Mouse (Mus musculus) embryonic facial prominence, embryonic 12.5 days (tissue): ENCODE results near the gene Osbpl6. TPM values are rescaled to one million over a fixed set of nuclear protein-coding genes. Genes with fewer than 3 reads are reported as not detected.
A peak's percentile ranks its signal among the peaks of the same experiment; 100 is the strongest.

Experiments used
- ATAC-seq: fragments of 200-750 bp; cut with Nextera tagmentation; 2 replicates; pipeline ENCODE4 v1.8.0; 2017; ENCODE audit not compliant: insufficient number of reproducible peaks, insufficient read depth, low FRiP score, low TSS enrichment
- H3K27ac ChIP-seq: fragments of 300-500 bp; sonication (generic); 2 replicates; pipeline ENCODE4 v1.5.1; 2016; ENCODE audit warnings: mild to moderate bottlenecking
- H3K27me3 ChIP-seq: fragments of 300-500 bp; sonication (generic); 2 replicates; pipeline ENCODE4 v1.6.1; 2016; ENCODE audit warnings: mild to moderate bottlenecking, moderate library complexity
- H3K36me3 ChIP-seq: fragments of 300-500 bp; sonication (generic); 2 replicates; pipeline ENCODE4 v1.6.1; 2016; ENCODE audit warnings: mild to moderate bottlenecking
- H3K4me1 ChIP-seq: fragments of 300-500 bp; sonication (generic); 2 replicates; pipeline ENCODE4 v1.6.1; 2016
- H3K4me2 ChIP-seq: fragments of 300-500 bp; sonication (generic); replicated peaks from 2 replicates; pipeline ENCODE4 v1.6.1; 2016; ENCODE audit warnings: mild to moderate bottlenecking, moderate library complexity
- H3K4me3 ChIP-seq: fragments of 300-500 bp; sonication (generic); 2 replicates; pipeline ENCODE4 v1.5.1; 2016; ENCODE audit warnings: mild to moderate bottlenecking
- H3K9ac ChIP-seq: fragments of 300-500 bp; sonication (generic); 2 replicates; pipeline ENCODE4 v1.6.1; 2016; ENCODE audit warnings: mild to moderate bottlenecking, moderate library complexity
- H3K9me3 ChIP-seq: fragments of 300-500 bp; sonication (generic); 2 replicates; pipeline ENCODE4 v1.6.1; 2016; ENCODE audit warnings: mild to moderate bottlenecking, moderate library complexity
- WGBS: fragments of 180-500 bp; shearing (Covaris S2); methylation state at CpG from one replicate; pipeline ENCODE4 v1.1.7; 2016; 5-methylcytosine and 5-hydroxymethylcytosine counted together
- polyA plus RNA-seq: library from polyadenylated mRNA; unstranded; fragments of >200 nt; fragmentation: Nextera tagmentation; extraction: Ambion mirVana; gene quantifications from 2 replicates; pipeline ENCODE4 v1.2.1, GENCODE M21; 2016

Gene Osbpl6
- polyA plus RNA-seq, 1 experiment from 2014 or later: 19.6 TPM

GRCm38 (mm10) chr2:76511281-76511721 is 105.0 kb downstream of the Osbpl6 start:
- Histone ChIP-seq H3K9me3 (no peaks in the 10 kb centered on the region), H3K27me3 (no peaks in the 10 kb centered on the region), H3K36me3 (no peaks in the 10 kb centered on the region), H3K4me2 (no peak overlapping the region), H3K27ac (no peak overlapping the region), H3K4me3 (no peak overlapping the region), H3K4me1 (no peaks in the 10 kb centered on the region), H3K9ac (no peak overlapping the region)
- 87% methylated on average over 8 of the region's 8 CpGs for whole genome bisulfite sequencing
- no peak for ATAC-seq

DNA sequence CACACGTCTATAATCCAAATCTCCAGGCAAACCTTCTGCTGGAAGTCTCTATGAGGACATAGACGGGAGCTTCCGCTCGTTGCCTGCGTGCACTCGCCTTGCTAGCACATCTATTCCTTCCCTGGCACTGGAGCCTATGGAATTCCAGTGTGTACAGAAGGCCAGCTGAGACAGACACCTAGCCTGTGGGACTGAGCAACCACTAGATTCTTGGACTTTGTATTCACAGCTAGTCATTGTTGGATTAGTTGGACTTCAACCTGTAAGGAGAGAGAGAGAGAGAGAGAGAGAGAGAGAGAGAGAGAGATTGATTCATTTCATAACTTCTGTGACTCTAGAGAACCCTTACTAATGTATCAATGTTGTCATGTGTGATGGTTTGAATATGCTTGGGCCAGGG is 105.8 kb downstream of the Osbpl6 start:
- WGBS: 94% methylated on average over 6 of the region's 6 CpGs
- ATAC-seq: no peak
- Histone ChIP-seq H3K27ac (no peak overlapping the region), H3K36me3 (no peaks in the 10 kb centered on the region), H3K4me2 (no peak overlapping the region), H3K4me1 (no peaks in the 10 kb centered on the region), H3K4me3 (no peak overlapping the region), H3K27me3 (no peaks in the 10 kb centered on the region), H3K9ac (no peak overlapping the region), H3K9me3 (no peaks in the 10 kb centered on the region)

GRCm38 (mm10) chr2:76512888-76513287 is 106.6 kb downstream of the Osbpl6 start:
- Histone ChIP-seq H3K9ac (no peak overlapping the region), H3K27ac (no peak overlapping the region), H3K9me3 (no peaks in the 10 kb centered on the region), H3K4me2 (no peak overlapping the region), H3K36me3 (no peaks in the 10 kb centered on the region), H3K4me1 (no peaks in the 10 kb centered on the region), H3K27me3 (no peaks in the 10 kb centered on the region), H3K4me3 (no peak overlapping the region)
- WGBS: 75% methylated on average over 6 of the region's 6 CpGs
- no peak for ATAC-seq

GRCm38 (mm10) chr2:76513296-76513695 is 107.0 kb downstream of the Osbpl6 start:
- no peaks in the 10 kb centered on the region for H3K9me3 ChIP-seq
- H3K9ac ChIP-seq: no peak overlapping the region
- no peak overlapping the region for H3K27ac ChIP-seq
- no peaks in the 10 kb centered on the region for H3K4me1 ChIP-seq
- WGBS: 62% methylated on average over 3 of the region's 3 CpGs
- H3K4me3 ChIP-seq: no peak overlapping the region
- H3K27me3 ChIP-seq: no peaks in the 10 kb centered on the region
- no peak overlapping the region for H3K4me2 ChIP-seq
- ATAC-seq: no peak
- no peaks in the 10 kb centered on the region for H3K36me3 ChIP-seq

DNA sequence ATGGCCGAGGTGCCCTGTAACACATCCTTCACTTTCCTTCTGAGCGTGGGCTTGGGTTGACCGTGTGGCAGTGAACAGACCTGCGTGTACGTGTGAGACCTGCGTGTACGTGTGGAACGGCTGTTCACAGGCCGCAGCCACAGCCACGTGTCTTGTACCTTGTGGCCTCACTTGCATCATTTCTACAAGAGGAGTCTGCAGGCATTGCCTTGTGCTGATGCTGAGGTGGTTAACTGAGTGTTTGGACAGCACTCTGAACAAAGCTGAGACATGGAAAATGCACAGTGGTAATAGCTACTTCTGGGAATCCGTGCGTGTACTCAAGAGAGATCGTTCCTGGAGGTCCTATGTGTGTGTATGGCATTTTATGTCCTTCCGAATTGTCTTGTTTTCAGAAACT is 111.2 kb downstream of the Osbpl6 start:
- H3K27me3 ChIP-seq: no peaks in the 10 kb centered on the region
- H3K27ac ChIP-seq: no peak overlapping the region
- no peaks in the 10 kb centered on the region for H3K9me3 ChIP-seq
- H3K9ac ChIP-seq: no peak overlapping the region
- no peaks in the 10 kb centered on the region for H3K36me3 ChIP-seq
- ATAC-seq: no peak
- 86% methylated on average over 14 of the region's 14 CpGs for WGBS
- H3K4me3 ChIP-seq: no peak overlapping the region
- H3K4me1 ChIP-seq: no peaks in the 10 kb centered on the region
- H3K4me2 ChIP-seq: no peak overlapping the region

- Histone ChIP-seq H3K9ac (no peak overlapping the region), H3K4me3 (no peak overlapping the region), H3K36me3 (no peaks in the 10 kb centered on the region), H3K27ac (no peak overlapping the region), H3K9me3 (no peaks in the 10 kb centered on the region), H3K4me2 (no peak overlapping the region), H3K4me1 (no peaks in the 10 kb centered on the region), H3K27me3 (no peaks in the 10 kb centered on the region)
- ATAC-seq: no peak
- WGBS: 88% methylated on average over 5 of the region's 5 CpGs
These were observed 112.2 kb downstream of the Osbpl6 start for GRCm38 (mm10) chr2:76518407-76519063.

DNA sequence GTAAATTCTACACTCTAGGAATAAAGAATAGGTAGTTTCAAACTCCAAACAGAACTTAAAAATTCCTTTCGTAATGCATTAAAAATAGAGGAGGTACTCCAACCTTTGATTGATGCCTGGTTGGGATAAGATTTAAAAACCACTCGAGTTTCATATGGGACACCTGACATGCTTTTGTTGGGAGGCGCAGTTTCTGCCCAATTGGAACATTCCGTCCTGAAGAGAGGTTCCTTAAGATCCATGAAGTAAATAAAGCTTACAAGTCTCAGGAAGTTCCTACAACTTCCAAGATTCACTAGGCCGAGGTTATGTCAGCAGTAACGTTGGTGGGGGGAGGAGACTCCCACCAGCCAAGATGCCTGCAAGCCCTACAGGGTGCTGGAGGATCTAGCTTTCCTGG is 115.3 kb downstream of the Osbpl6 start:
- no peaks in the 10 kb centered on the region for H3K27me3 ChIP-seq
- no peak overlapping the region for H3K4me3 ChIP-seq
- ATAC-seq: no peak
- no peak overlapping the region for H3K27ac ChIP-seq
- no peak overlapping the region for H3K4me2 ChIP-seq
- 78% methylated on average over 6 of the region's 6 CpGs for WGBS
- H3K36me3 ChIP-seq: no peaks in the 10 kb centered on the region
- H3K9me3 ChIP-seq: no peaks in the 10 kb centered on the region
- no peak overlapping the region for H3K9ac ChIP-seq
- no peaks in the 10 kb centered on the region for H3K4me1 ChIP-seq

DNA sequence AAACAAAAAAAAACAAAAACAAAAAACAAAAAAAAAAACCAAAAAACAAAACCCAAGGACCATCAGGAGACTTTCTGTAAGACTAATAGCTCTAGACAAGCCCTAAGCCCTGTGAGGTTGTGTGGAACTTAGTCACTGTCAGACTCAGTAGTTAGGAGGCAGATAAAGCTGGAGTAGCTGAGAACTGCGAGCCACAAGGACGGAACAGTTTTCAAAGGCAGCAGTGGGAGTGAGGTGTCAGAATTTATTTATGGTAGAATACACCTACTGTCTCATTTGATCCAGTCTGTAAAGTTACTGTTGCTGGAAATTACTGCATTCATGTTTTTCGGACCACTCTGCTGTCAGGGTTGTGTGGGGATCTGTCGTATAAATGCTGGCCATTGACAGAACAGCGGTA is 118.1 kb downstream of the Osbpl6 start:
- H3K4me3 ChIP-seq: no peak overlapping the region
- no peaks in the 10 kb centered on the region for H3K9me3 ChIP-seq
- no peaks in the 10 kb centered on the region for H3K27me3 ChIP-seq
- no peak overlapping the region for H3K9ac ChIP-seq
- WGBS: 83% methylated on average over 5 of the region's 5 CpGs
- H3K27ac ChIP-seq: no peak overlapping the region
- H3K36me3 ChIP-seq: no peaks in the 10 kb centered on the region
- no peaks in the 10 kb centered on the region for H3K4me1 ChIP-seq
- no peak overlapping the region for H3K4me2 ChIP-seq
- no peak for ATAC-seq

DNA sequence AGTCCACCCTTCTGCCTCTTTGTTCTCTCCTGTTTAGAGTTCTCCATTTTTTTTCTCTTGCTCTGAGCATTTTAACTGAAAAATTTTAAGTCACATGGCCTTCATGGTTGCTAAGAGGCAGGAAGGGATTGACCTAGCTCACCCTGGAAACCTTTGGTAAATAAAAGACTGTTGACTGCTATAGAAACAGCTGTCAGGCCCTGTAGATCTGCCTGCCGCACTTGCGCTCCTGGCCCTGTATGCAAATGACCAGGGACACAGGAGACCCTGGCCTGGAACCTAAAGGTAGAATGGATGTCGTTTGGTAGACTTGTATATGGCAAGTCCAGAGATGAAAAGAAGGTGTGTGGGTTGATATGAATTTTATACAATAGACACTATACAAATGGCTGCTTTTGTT is 119.3 kb downstream of the Osbpl6 start:
- Histone ChIP-seq H3K36me3 (no peaks in the 10 kb centered on the region), H3K4me3 (no peak overlapping the region), H3K27ac (no peak overlapping the region), H3K9ac (no peak overlapping the region), H3K4me2 (no peak overlapping the region), H3K9me3 (no peaks in the 10 kb centered on the region), H3K27me3 (no peaks in the 10 kb centered on the region), H3K4me1 (no peaks in the 10 kb centered on the region)
- no peak for ATAC-seq
- 73% methylated on average over 3 of the region's 3 CpGs for WGBS

DNA sequence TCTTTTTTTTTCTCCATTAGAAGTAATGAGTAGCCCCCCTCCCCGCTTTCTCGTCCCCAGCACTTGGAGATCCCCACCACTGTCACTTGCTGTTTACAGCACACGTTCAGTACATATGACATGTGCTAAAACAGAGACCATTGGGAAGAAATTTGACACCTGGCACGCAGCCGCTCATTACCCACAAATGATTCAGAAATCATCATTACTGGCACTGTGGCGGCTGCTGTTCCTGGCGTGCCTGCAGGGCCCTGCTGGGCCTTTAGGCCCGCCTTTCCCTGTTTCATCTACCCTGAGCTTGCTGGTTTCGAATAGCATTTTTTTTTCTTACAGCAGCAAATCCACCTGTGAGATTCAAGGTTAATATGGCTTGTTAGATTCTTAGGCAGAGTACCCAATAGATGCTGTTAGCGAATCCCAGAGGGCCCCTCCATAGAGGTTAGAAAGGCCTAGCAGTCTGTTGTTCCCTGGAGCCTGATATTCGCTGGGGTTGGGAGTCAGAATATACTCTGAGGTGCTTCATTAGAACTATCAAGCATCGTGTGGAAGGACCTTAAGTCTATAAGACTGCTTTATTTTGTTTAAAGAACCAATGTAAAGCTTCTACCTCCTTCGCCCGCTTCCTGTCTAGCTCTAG is 126.3 kb downstream of the Osbpl6 start:
- no peak overlapping the region for H3K4me3 ChIP-seq
- WGBS: 57% methylated on average over 14 of the region's 14 CpGs
- peaks cover 7% of the 10 kb centered on the region for H3K4me1 ChIP-seq
- H3K4me2 ChIP-seq: no peak overlapping the region
- no peak overlapping the region for H3K9ac ChIP-seq
- 0 out of 2 replicates have a peak overlapping the region, but pooled peaks have one; percentile 23 for H3K27ac ChIP-seq
- no peaks in the 10 kb centered on the region for H3K9me3 ChIP-seq
- H3K36me3 ChIP-seq: no peaks in the 10 kb centered on the region
- no peaks in the 10 kb centered on the region for H3K27me3 ChIP-seq
- ATAC-seq: no peak

GRCm38 (mm10) chr2:76534932-76535331 is 128.6 kb downstream of the Osbpl6 start:
- Histone ChIP-seq H3K36me3 (no peaks in the 10 kb centered on the region), H3K4me1 (peaks cover 14% of the 10 kb centered on the region), H3K27me3 (no peaks in the 10 kb centered on the region), H3K9ac (no peak overlapping the region), H3K9me3 (no peaks in the 10 kb centered on the region), H3K4me3 (no peak overlapping the region), H3K27ac (no peak overlapping the region), H3K4me2 (no peak overlapping the region)
- ATAC-seq: no peak
- 82% methylated on average over 7 of the region's 7 CpGs for WGBS

DNA sequence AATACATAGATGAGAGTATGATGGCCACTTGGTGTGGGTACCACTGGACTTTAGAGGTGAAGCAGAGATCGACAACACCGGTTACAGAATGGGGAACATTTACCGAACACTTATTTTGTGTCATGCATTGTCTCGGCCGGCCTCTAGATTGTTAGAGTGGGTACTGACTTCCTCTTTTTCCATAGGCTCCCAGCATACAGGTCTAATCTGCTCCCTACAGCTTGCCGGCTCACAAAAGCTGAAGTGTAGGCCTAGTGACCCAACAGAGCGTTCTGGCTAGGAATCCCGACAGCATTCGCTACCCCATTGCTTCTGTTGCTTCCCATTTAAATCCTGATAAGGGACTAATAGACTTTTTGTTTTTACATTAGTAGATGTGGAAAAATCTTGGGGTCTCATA is 135.6 kb downstream of the Osbpl6 start:
- H3K4me2 ChIP-seq: no peak overlapping the region
- H3K4me1 ChIP-seq: peaks cover 9% of the 10 kb centered on the region; the same call in 1 of the 2 replicates
- 93% methylated on average over 9 of the region's 9 CpGs for WGBS
- H3K27ac ChIP-seq: no peak overlapping the region
- H3K9me3 ChIP-seq: no peaks in the 10 kb centered on the region
- H3K36me3 ChIP-seq: no peaks in the 10 kb centered on the region
- H3K9ac ChIP-seq: no peak overlapping the region
- H3K27me3 ChIP-seq: no peaks in the 10 kb centered on the region
- ATAC-seq: no peak
- no peak overlapping the region for H3K4me3 ChIP-seq
